Mouse (Mus musculus) right cerebral cortex, adult 18-20 months (tissue): ENCODE measurements around the gene Sh3bgrl2.
A peak's percentile ranks its signal among the peaks of the same experiment; 100 is the strongest.

Experiments used
- DNase-seq: peaks from one replicate; pipeline ENCODE4 v3.0.0; 2022; ENCODE audit warnings: mixed read lengths

Sh3bgrl2 gene

DNA sequence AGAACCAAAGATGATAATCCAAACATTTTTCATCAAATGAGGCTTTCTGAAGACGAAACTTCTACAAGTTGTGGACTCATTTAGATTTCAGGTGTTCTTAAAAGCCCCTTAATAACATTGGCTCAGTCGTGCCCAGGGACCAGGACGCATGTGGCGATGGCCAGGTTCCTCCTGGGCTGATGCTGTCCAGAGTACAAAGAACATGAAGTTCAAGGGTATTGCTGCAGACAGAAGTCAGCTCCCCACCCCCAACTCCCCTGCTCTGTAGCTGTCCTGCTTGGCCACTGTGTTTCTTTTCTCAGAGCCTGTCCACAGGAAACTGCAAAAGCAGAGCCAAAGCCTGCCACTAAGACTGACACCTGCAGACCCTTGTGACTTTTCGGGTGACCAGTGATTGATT is 45.7 kb downstream of the Sh3bgrl2 start:
- DNase-seq = no peak

DNA sequence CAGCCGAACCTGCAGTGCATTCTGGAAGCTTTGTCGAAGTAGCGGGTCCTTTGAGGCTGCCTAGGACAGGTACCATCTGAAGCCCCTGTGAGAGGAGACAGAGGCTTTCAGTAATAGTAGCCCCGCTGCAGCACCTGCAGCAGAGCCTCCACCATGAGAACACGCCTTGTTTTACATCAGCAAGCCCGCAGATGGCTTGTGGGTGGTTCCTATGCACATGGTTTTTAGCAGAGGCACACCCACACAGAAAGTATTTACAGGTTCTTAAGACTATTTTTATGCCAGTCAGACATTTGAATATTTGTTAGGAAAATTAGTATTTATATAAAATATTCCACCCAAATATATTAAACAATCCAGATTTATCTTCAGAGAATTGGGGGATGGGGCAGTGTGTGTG is 48.0 kb downstream of the Sh3bgrl2 start:
- peak; percentile 83 for DNase-seq

DNA sequence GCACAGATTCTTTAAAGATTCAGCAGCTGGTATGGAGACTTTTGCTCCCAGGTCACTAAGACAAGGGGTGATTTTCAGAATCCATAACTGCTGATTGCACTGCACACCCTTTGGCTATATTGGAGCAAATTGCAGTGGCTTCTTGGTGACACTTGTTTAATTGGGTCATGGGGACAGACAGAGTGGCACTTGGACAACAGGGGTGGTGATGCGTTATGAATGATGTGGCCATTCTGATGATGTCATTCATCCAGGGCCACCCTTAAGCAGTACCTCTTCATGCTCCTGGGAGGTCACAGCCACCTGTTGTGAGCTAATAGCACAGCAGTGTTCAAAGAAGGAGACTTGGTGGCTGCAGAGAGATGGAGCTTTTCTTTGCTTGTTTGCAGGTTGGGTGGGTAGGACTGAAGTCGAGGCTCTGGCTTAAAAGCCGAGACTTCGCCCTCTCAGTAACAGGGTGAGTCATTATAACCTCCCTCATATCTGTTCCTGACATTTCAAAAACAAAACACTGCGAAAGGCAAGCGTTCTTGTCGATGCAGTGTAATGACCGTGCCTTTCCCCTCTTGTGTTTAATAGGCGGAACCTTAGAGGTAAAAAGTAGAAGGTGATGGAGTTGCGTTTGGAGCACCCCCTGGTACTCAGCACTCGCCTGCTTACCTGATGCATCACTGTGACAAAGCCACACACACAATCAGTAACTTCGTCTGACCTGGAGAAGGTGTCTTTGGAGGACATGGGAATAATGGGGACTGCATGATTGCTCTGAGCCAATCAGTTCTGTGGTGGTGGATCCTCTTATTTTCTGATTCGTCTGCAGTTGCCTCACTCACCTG is 48.7 kb downstream of the Sh3bgrl2 start:
- no peak for DNase-seq

DNA sequence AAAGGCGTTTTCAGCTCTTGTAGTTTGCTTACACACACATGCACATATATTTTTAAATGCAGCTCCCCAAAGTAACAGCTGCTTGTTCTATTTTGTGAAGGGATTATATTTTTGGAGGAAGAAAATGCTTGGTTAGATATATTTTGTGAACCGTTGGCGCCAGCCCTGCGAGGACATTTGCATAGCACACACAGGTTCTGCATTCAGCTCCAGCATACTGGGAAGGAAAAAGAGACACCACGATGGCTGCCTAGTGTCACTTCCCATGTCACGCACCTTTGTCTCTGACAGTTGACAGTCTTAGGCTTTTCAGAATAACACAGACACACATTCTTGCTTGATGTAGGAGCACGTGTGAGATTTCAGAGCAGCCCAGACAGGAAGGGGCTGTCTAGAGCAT is 49.9 kb downstream of the Sh3bgrl2 start:
- peak; percentile 43 for DNase-seq

DNA sequence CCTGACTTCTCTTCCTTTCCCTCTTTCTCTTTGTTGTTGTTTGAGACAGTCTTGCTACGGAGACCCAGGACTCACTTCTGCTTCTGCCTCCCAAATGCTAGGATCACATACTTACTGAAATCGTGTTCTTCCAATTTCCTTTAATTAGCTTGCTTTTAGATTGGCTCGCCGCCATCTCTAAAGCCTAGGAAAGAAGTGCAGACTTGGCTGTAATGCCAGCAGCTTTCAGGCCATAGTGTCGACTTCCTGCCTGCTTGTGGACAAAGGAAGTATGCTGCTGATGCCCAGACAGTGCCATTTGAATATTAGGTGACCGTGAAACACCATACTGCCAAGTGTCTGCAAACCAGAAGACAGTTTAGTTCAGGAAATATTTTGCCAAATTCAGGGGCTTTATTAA is 51.4 kb downstream of the Sh3bgrl2 start:
- no peak for DNase-seq

DNA sequence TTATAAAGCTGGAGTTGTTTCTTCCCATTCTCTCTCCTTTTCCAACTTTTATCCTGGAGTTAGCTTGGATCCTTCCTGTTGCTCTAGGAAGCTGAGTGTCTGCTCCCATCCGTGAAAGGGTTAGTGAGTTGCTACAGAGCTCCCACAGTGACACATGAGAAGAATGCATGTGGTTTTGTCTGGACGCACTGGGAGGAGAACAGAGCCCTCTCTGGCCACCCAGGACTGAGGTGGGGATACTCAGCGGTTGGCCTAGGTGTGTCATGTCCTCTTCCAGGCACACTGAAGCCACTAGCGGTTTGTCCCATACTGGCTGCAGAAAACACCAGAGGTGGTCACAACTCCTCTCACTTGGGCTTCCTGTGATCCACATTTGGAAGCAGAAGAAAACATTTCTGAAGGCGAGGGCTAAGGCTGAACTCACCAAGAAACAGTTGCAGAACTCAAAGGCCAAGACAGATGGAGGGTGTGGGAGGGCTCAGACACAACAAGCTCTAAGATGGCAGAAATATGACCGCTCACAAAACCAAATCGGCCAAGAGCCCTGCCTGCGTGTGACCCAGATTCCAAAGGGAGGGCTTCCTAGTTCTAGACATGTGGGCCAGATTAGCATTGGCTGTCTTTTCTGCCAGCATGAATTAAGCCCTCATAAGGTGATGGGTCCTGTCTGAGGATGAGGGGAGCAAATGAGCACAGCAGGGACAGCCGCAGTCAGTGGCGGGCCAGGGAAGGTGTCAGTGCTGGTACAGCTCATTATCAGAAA is 52.3 kb downstream of the Sh3bgrl2 start:
- peak; percentile 74 for DNase-seq

- no peak for DNase-seq
Measured at GRCm38 (mm10) chr9:83602176-83602770, 54.1 kb downstream of the Sh3bgrl2 start.

- DNase-seq = no peak
Measured at GRCm38 (mm10) chr9:83603159-83603558, 55.0 kb downstream of the Sh3bgrl2 start.

DNA sequence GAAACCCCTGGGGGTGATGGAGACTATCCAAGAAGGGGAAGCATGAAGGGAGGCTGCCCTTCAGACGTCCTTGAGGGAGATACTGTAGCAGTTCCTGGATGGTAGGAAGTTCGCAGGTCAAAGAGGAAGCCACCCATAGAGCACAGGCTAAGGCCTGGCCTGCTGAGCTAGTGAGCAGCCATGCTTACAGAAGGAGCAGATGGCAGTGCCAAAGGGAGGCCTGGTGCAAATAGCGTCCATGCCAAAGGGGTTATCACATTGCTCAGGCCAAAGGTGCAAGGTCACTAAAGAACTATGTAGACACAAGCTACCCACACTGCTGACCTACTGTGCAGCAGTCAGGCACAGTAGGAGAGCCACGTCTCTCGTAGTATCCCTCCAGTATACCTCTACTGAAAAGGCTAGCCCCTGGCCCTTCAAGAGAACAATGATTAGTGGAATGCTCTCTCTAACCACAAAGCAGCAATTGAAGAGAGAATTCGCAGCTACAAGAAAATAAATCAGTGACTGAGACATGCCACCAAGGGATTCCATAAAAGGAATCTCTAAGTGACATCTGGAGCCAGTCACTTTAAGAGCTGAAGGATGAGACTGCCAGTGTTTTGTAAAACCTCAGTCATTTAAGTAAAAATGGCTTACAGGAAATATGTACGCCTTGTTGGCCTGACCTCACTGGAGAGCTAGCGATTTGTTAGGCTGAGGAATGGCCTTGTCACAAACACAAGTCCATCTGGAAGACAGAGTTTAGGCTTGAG is 57.9 kb downstream of the Sh3bgrl2 start:
- no peak for DNase-seq

DNA sequence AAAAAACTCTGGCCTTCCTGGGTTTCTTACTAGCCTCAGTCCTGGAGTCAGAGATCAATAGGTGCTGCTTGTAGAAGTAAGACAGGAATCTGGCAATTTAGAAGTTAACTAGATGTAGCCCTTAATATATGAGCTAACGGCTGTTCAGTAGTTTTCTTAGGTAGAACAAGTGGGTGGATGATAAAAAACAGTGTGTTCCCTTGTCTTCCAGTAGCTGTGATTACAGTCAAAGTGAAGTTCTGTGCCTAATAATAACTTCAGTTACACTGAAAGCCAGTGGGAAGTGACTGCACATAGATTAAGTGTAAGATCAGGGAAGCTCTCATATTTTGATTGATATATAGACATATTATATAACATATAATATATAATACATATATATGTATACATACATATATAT is 60.0 kb downstream of the Sh3bgrl2 start:
- DNase-seq = no peak

- DNase-seq = peak; percentile 87
Measured at GRCm38 (mm10) chr9:83609422-83610297, 61.5 kb downstream of the Sh3bgrl2 start.

DNA sequence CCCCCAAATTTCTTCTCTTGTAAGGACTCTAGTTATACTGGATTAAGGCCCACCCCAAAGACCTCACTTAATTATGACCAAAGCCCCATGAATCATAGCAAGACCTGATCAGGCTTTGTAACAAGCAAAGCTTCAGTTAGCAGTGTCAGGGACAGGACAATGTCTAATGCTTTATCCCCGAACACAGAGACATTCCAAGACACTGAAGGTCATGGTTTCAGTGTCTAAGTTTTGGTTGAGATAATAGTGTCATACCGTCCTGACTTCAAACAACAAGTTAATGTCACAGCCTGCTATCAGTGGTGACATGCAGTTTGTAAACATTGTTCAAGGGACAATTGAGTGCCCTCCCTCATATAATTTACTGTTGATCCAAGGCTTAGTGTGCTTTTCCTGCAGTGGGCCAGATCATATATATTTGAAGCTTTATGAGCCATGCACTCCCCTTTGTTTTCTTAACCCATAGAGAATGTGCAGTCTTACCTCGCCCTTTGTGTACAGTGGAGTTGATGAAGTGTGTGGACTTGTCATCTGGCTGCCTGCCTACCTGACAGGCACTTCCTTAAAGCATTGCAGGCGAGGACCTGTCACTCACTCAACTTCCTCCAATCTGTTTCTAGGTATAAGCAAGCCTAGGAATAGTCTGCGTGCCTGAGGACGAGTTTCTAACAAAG is 67.9 kb downstream of the Sh3bgrl2 start:
- no peak for DNase-seq

DNA sequence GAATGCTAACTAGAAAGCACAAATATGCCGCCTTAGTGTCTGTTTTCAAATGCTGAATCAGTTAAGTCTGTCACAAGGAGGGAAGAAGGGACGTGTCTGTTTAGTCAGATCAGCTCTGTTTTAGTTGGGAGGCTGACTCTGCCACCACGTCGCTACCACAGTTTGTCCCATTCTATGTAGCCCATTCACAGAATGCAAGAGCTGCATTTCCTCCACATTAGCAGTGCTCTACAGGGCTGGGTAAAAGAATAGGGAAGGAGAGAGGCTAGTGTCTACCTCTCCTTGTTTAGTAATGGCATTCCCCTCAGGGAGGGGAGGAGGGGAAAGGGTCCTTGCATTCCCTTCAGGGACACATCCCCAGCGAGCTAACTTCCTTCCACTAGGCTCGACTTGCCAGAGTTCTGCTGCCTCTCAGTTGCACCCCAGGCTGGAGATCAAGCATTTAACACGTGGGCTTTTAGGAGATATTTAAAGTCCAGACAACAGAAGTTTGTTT is 68.5 kb downstream of the Sh3bgrl2 start:
- no peak for DNase-seq

- no peak for DNase-seq
Measured at GRCm38 (mm10) chr9:83623455-83623854, 75.3 kb downstream of the Sh3bgrl2 start.

- DNase-seq = no peak
Measured at GRCm38 (mm10) chr9:83624193-83624592, 76.1 kb downstream of the Sh3bgrl2 start.

DNA sequence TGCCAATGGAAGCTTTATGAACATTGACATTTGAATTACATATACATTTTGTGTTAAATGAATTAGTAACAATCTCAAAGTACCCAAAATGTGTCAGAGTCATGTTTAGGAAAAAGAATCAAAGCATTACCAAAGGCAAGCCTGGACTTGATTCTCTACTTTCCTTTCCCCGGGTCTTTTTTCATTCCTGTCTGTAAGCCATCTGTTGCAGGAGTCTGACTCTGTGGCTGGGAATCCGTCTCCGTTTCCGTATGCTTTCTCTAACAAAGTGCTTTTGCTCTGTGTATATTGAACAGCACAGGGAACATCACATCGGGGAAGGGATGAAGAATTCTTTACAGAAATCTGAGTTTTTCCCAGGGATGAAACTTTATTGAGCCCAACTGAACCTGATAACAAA is 77.0 kb downstream of the Sh3bgrl2 start:
- DNase-seq = no peak

DNA sequence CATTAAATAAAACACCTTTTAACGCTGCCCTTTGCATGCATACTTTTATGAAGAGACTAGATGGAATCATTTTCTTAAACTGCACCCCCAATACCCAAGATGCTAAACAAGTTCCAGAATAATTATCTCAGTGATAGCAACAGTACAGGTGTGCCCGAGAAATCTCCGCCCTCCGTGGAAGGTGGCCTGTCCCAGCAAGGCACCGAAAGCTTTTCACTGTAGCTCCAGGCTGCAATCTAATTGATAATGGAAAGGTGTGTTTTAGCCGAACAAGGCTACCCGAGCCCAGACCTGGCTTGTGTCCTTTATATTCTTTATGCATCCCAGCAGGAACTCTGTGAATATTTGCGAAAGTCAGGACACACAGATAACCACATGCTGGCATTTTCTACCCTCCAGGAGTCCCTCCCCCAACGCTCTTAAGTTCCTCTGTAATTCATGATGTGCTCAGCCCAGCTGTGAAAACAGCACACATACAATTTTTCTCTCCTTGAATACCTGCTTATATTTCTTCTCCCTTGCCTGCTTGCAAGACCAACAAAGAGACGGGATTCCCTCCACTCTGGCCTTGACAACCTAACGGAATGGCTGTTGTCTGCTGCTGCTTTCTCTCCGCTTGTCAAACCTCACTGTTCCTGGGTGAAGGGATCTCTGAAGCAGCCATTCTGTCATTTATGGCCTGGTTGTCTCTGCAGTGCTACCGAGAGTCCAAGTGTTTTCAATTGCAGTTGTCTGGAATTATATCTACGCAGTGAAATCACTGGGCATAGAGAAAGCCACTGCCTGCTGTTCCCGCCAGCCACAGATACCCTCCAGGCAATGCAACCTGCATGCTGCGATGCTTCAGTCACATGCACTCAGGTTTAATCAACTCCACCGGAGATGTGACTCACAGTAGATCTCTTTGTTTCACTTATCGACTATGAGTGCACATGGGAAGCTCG is 80.8 kb downstream of the Sh3bgrl2 start:
- no peak for DNase-seq

- no peak for DNase-seq
Measured at GRCm38 (mm10) chr9:83630341-83630740, 82.2 kb downstream of the Sh3bgrl2 start.

DNA sequence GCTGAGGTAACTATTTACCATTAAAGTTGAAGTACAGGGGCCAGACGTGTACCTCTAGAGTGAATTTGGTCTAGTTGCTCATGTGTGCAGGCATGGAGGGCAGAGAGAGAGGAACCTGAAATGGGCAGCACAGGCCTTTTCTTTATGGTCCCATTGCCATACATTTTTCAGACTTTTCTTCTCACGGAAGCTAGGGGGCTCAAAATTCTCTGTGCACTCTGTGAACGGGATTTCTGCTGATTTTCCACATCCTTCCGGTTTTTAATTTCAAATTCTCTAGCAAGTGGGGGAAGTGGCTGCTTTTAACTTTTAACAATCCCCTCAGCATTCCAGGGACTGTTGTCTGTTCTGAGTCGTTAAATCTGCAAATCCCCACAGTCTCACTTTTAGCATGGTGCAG is 83.8 kb downstream of the Sh3bgrl2 start:
- DNase-seq = no peak

DNA sequence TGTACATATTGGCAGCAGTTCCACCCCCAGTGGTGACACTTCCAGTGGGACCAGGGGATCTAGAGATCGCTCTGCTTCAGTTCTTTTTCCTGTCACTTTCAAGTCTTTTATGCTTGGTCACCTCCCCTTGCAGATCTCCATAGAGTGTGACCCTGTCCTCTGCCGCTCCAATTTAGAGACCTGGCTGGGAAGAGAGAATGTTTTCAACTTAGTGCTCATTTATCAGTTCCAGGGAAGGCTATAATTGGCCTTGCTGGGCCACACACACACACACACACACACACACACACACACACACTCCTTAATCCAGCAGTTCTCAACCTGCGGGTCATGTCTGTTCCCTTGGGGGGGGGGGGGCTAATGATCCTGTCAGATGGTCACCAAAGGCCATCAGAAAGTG is 86.6 kb downstream of the Sh3bgrl2 start:
- no peak for DNase-seq
